In the genomic region with DNA sequence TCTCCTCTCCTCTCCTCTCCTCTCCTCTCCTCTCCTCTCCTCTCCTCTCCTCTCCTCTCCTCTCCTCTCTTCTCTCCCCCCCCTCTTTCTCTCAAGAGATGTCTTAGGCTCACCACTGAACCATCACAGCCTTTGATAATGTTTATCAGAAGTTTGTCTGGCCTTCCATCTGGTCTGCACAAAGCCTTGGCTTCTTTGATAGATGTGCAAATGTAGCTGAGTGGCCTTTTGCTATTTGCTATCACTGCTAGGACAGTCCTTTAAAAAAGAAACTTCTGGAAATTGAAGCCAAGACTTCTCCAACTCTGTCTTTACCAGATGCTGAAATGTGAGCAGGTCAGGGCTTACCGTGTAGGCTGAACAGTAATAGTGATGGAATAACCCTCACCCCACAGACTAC, we compare ENCODE assay signal across 10 mouse cellular contexts.
A peak's percentile ranks its signal among the peaks of the same experiment; 100 is the strongest.
DNase-seq lines count a peak whose midpoint lies in the region; ATAC-seq lines count a peak whose summit lies in the region.
"Had no signal": no experiment of that assay in that cellular context is flagged by ENCODE, and none has a peak within 500 bp of the region (broad histone marks: within the 10 kb centered on the region; RNA-seq: fewer than 3 reads in every experiment).

No protein-coding gene starts in this region.

- no peak overlapping the region for H3K4me3 ChIP-seq in heart, embryonic 15.5 days
- no peak overlapping the region for H3K4me3 ChIP-seq in embryonic facial prominence, embryonic 13.5 days
- H3K4me3 ChIP-seq in midbrain, embryonic 15.5 days, result no peak overlapping the region; the same call in 1 of the 2 replicates

- no peak overlapping the region for H3K9ac ChIP-seq in heart, embryonic 15.5 days
- no peak overlapping the region for H3K9ac ChIP-seq in embryonic facial prominence, embryonic 13.5 days
- H3K9ac ChIP-seq in midbrain, embryonic 15.5 days, result no peak overlapping the region
- H3K9ac ChIP-seq: limb, embryonic 15.5 days had no signal

- ATAC-seq in heart, embryonic 15.5 days (replicated peaks; ENCODE audit: insufficient number of reproducible peaks, insufficient read depth, low FRiP score, low read depth), result no peak
- no peak for ATAC-seq in embryonic facial prominence, embryonic 13.5 days (ENCODE audit: insufficient number of reproducible peaks, insufficient read depth, low FRiP score, low TSS enrichment, low read depth)
- no peak for ATAC-seq in midbrain, embryonic 15.5 days (replicated peaks)

- H3K36me3 ChIP-seq in heart, embryonic 15.5 days, result no peaks in the 10 kb centered on the region
- H3K36me3 ChIP-seq in embryonic facial prominence, embryonic 13.5 days, result no peaks in the 10 kb centered on the region
- no peaks in the 10 kb centered on the region for H3K36me3 ChIP-seq in midbrain, embryonic 15.5 days (replicated peaks)
- H3K36me3 ChIP-seq: limb, embryonic 15.5 days had no signal

- intact Hi-C loops in heart, postnatal 25 days (cut with DNase I), result loop anchor here (5.0 kb wide), 2 partner anchors 51 to 534 kb away; no protein-coding TSS in a partner anchor

- WGBS in heart, embryonic 15.5 days, result 45% methylated on average over 1 of the region's 1 CpGs
- 27% methylated on average over 1 of the region's 1 CpGs for WGBS in embryonic facial prominence, embryonic 13.5 days
- WGBS in midbrain, embryonic 15.5 days, result 52% methylated on average over 1 of the region's 1 CpGs

- H3K4me1 ChIP-seq in heart, embryonic 15.5 days (replicated peaks), result peaks cover 42% of the 10 kb centered on the region
- peaks cover 38% of the 10 kb centered on the region for H3K4me1 ChIP-seq in embryonic facial prominence, embryonic 13.5 days
- H3K4me1 ChIP-seq in midbrain, embryonic 15.5 days, result peaks cover 51% of the 10 kb centered on the region

- H3K9me3 ChIP-seq in heart, embryonic 15.5 days (replicated peaks), result no peaks in the 10 kb centered on the region
- no peaks in the 10 kb centered on the region for H3K9me3 ChIP-seq in embryonic facial prominence, embryonic 13.5 days
- H3K9me3 ChIP-seq in midbrain, embryonic 15.5 days, result no peaks in the 10 kb centered on the region
- H3K9me3 ChIP-seq: limb, embryonic 15.5 days had no signal

- H3K4me2 ChIP-seq in heart, embryonic 15.5 days, result 0 out of 2 replicates have a peak overlapping the region, but pooled peaks have one; percentile 6
- H3K4me2 ChIP-seq in embryonic facial prominence, embryonic 13.5 days, result peak overlapping the region; percentile 67
- H3K4me2 ChIP-seq in midbrain, embryonic 15.5 days, result peak overlapping the region; percentile 56

- H3K27ac ChIP-seq in heart, embryonic 15.5 days, result no peak overlapping the region
- H3K27ac ChIP-seq in embryonic facial prominence, embryonic 13.5 days, result no peak overlapping the region; the same call in 1 of the 2 replicates
- no peak overlapping the region for H3K27ac ChIP-seq in midbrain, embryonic 15.5 days
- H3K27ac ChIP-seq: limb, embryonic 15.5 days had no signal

- no peaks in the 10 kb centered on the region for H3K27me3 ChIP-seq in heart, embryonic 15.5 days
- no peaks in the 10 kb centered on the region for H3K27me3 ChIP-seq in embryonic facial prominence, embryonic 13.5 days
- no peaks in the 10 kb centered on the region for H3K27me3 ChIP-seq in midbrain, embryonic 15.5 days (replicated peaks)
- H3K27me3 ChIP-seq: limb, embryonic 15.5 days had no signal

- DNase-seq in heart, postnatal 25 days (ENCODE audit: low spot score), result no peak
- peak; percentile 47 for DNase-seq in induced T-regulatory cell, adult 2 months (ENCODE audit: low read depth)
- DNase-seq in cerebellum, adult 9-11 months, result no peak
- no peak for DNase-seq in adrenal gland, postnatal 25 days
- DNase-seq in urinary bladder, postnatal 4 days (ENCODE audit: low spot score in 2 of 2), result no peak
- DNase-seq: cerebellum, adult 9-10 months had no signal

Comparison
In these comparisons a context has a peak if more than half of its experiments do, and no peak if none do; other contexts are left out.
1. H3K4me2 ChIP-seq: peak in every context shown above with its lines; median percentile 67 in embryonic facial prominence, embryonic 13.5 days; 56 in midbrain, embryonic 15.5 days; 6 in heart, embryonic 15.5 days.